ENCODE assay signal across 1 mouse cellular context in the genomic region with DNA sequence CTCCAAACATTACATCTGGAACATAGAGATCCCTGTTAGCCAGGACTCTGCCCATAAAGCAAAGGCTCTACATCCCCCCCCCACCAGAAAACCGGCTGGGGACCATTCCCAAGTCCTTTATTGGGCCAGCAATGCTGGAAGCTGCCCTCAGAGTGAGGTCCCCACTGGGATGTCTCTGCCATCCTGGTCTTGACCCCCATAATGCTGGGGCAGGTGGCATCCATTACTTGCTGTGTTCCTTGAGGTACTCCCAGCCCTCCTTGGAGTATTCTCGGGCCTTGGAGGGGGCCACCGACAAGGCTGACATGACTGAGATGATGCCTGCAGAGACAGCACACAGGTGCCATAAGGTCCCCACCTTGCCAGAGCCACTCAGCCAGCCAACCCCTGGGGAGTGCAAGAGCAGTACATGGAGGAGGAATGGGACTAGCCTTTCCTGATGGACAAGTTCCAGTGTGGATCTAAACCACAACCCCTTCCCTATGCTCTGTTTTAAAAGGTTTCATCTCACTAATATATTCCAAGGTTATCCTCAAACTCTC.
A peak's percentile ranks its signal among the peaks of the same experiment; 100 is the strongest.
TF ChIP-seq lines count a peak whose summit lies in the region.

No protein-coding gene starts in this region.

TF ChIP-seq in myocyte, 11 proteins besides CTCF, POLR2A, EP300 and RAD21:
- TF ChIP-seq SRF (IDR thresholded peaks at IDR 0.05; ENCODE audit: control insufficient read depth, insufficient read length, low read depth) = no peak
- TF ChIP-seq POLR2AphosphoS2 (IDR thresholded peaks at IDR 0.05; ENCODE audit: insufficient read length, low read depth) = peak; percentile 52
